Comparison of ENCODE assay signal across 10 mouse cellular contexts in the genomic region with DNA sequence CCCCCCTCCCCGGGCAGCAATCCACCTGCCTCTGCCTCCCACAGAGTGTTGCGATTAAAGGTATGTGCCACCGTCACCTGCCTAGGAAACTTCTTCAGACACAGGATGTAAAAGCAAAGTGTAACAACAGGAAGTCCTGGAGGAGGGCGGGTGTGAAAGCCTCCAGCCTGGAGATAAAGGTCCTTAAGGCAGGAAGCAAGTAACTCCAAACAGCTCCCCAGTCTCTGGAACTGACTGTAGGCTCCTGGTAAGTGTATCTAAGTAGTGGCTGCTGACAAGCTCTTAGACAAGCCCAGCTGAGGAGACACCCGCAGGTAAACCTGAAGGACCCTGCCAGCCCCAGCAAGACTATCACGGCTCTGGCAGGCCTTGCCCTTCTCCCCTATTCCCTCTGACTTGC. TPM values are rescaled to one million over a fixed set of nuclear protein-coding genes. Genes with fewer than 3 reads are reported as not detected.
A peak's percentile ranks its signal among the peaks of the same experiment; 100 is the strongest.
DNase-seq lines count a peak whose midpoint lies in the region; ATAC-seq lines count a peak whose summit lies in the region.
"Had no signal": no experiment of that assay in that cellular context is flagged by ENCODE, and none has a peak within 500 bp of the region (broad histone marks: within the 10 kb centered on the region; RNA-seq: fewer than 3 reads in every experiment).

No protein-coding gene starts in this region.

- peak; percentile 85 for DNase-seq in T-cell, adult 2 months (ENCODE audit: low spot score)
- peak; percentile 56 to 61 for DNase-seq in heart, postnatal 10 days
- no peak for DNase-seq in liver, embryonic 11.5 days (ENCODE audit: low spot score)
- DNase-seq in cerebellum, adult 11-12 months = no peak
- no peak for DNase-seq in cerebellum, postnatal 4 days (ENCODE audit: low spot score in 2 of 2)
- no peak for DNase-seq in MN1 (ENCODE audit: low spot score)
- DNase-seq: cerebellum, adult 9-11 months had no signal

- no peaks in the 10 kb centered on the region for H3K9me3 ChIP-seq in liver, embryonic 11.5 days (ENCODE audit: control insufficient read depth, low read length)
- no peaks in the 10 kb centered on the region for H3K9me3 ChIP-seq in stomach, embryonic 15.5 days
- H3K9me3 ChIP-seq in midbrain, embryonic 16.5 days (replicated peaks; ENCODE audit: control insufficient read depth, low read length, poor library complexity, severe bottlenecking) = no peaks in the 10 kb centered on the region
- H3K9me3 ChIP-seq: limb, embryonic 12.5 days had no signal

- 0 out of 2 replicates have a peak, but pooled peaks have one; percentile 10 for ATAC-seq in liver, embryonic 11.5 days (replicated peaks; ENCODE audit: low FRiP score)
- ATAC-seq in stomach, embryonic 15.5 days (ENCODE audit: insufficient read depth, low FRiP score, low read depth) = no peak
- no peak for ATAC-seq in midbrain, embryonic 16.5 days

- 15% methylated on average over 5 of the region's 6 CpGs for WGBS in liver, embryonic 11.5 days
- 16% methylated on average over 5 of the region's 6 CpGs for WGBS in stomach, embryonic 15.5 days
- WGBS in midbrain, embryonic 16.5 days = 59% methylated on average over 4 of the region's 6 CpGs

- peak overlapping the region; percentile 16; the same call in 1 of the 2 replicates for H3K4me2 ChIP-seq in liver, embryonic 11.5 days
- no peak overlapping the region for H3K4me2 ChIP-seq in stomach, embryonic 15.5 days
- H3K4me2 ChIP-seq in midbrain, embryonic 16.5 days (ENCODE audit: low read length) = no peak overlapping the region
- H3K4me2 ChIP-seq: limb, embryonic 12.5 days had no signal

- H3K4me3 ChIP-seq in liver, embryonic 11.5 days (ENCODE audit: low read depth, low read length) = no peak overlapping the region; the same call in 1 of the 2 replicates
- H3K4me3 ChIP-seq in stomach, embryonic 15.5 days (replicated peaks) = no peak overlapping the region
- no peak overlapping the region for H3K4me3 ChIP-seq in midbrain, embryonic 16.5 days (ENCODE audit: low read depth, low read length)
- H3K4me3 ChIP-seq: limb, embryonic 12.5 days had no signal

- peak overlapping the region; percentile 43; the same call in 1 of the 2 replicates for H3K27ac ChIP-seq in liver, embryonic 11.5 days (ENCODE audit: low read depth, low read length)
- peak overlapping the region; percentile 23; the same call in 1 of the 2 replicates for H3K27ac ChIP-seq in stomach, embryonic 15.5 days
- H3K27ac ChIP-seq in midbrain, embryonic 16.5 days (ENCODE audit: low read length) = no peak overlapping the region
- H3K27ac ChIP-seq: limb, embryonic 12.5 days had no signal

- H3K36me3 ChIP-seq in liver, embryonic 11.5 days (ENCODE audit: control insufficient read depth, insufficient read depth, low read length) = no peaks in the 10 kb centered on the region
- no peaks in the 10 kb centered on the region for H3K36me3 ChIP-seq in stomach, embryonic 15.5 days
- no peaks in the 10 kb centered on the region for H3K36me3 ChIP-seq in midbrain, embryonic 16.5 days (ENCODE audit: control insufficient read depth, insufficient read depth, low read length)
- H3K36me3 ChIP-seq: limb, embryonic 12.5 days had no signal

- H3K27me3 ChIP-seq in liver, embryonic 11.5 days (replicated peaks; ENCODE audit: control insufficient read depth, insufficient read depth, low read length) = no peaks in the 10 kb centered on the region
- no peaks in the 10 kb centered on the region for H3K27me3 ChIP-seq in stomach, embryonic 15.5 days (replicated peaks)
- no peaks in the 10 kb centered on the region for H3K27me3 ChIP-seq in midbrain, embryonic 16.5 days (ENCODE audit: control insufficient read depth, insufficient read depth, low read depth, low read length)
- H3K27me3 ChIP-seq: limb, embryonic 12.5 days had no signal

- no peaks in the 10 kb centered on the region for H3K4me1 ChIP-seq in liver, embryonic 11.5 days (replicated peaks; ENCODE audit: control insufficient read depth, insufficient read depth, low read length)
- peaks cover 4% of the 10 kb centered on the region; the same call in 1 of the 2 replicates for H3K4me1 ChIP-seq in stomach, embryonic 15.5 days
- no peaks in the 10 kb centered on the region for H3K4me1 ChIP-seq in midbrain, embryonic 16.5 days (ENCODE audit: control insufficient read depth, insufficient read depth, low read length)
- H3K4me1 ChIP-seq: limb, embryonic 12.5 days had no signal

- intact Hi-C loops in heart, postnatal 10 days (cut with DNase I) = loop anchor here (2.0 kb wide), 1 partner anchor 19 kb away; a partner anchor contains a TSS

- H3K9ac ChIP-seq in liver, embryonic 11.5 days (ENCODE audit: low read depth, low read length) = no peak overlapping the region
- H3K9ac ChIP-seq in stomach, embryonic 15.5 days = no peak overlapping the region
- H3K9ac ChIP-seq in midbrain, embryonic 16.5 days (ENCODE audit: low read depth, low read length) = no peak overlapping the region
- H3K9ac ChIP-seq: limb, embryonic 12.5 days had no signal

RNA-seq across cellular contexts. Expression of a gene that starts 10.3 kb away (rescaled TPM):
- total RNA-seq in heart, postnatal 10 days (2021) = 1 to 10 TPM; 1.4 to 3.6 TPM
- 0.59 and 0.73 TPM in 2 replicates for polyA plus RNA-seq in liver, embryonic 11.5 days (2014; fragmentation: Nextera tagmentation; extraction: Ambion mirVana)
- 2.7 and 3.1 TPM in 2 replicates for polyA plus RNA-seq in stomach, embryonic 15.5 days (2015; fragmentation: Nextera tagmentation; extraction: Ambion mirVana)
- not detected in 2 replicates for polyA plus RNA-seq in midbrain, embryonic 16.5 days (2015; fragmentation: Nextera tagmentation; extraction: Ambion mirVana)

RNA-seq across cellular contexts. Expression of a gene that starts 19.3 kb away (rescaled TPM):
- total RNA-seq in heart, postnatal 10 days (2021) = 10 to 100 TPM; 21.2 to 23.1 TPM
- 5.1 and 6.1 TPM in 2 replicates for polyA plus RNA-seq in liver, embryonic 11.5 days (2014; fragmentation: Nextera tagmentation; extraction: Ambion mirVana)
- polyA plus RNA-seq in stomach, embryonic 15.5 days (2015; fragmentation: Nextera tagmentation; extraction: Ambion mirVana) = 12.8 and 13.9 TPM in 2 replicates
- 9.3 and 11.5 TPM in 2 replicates for polyA plus RNA-seq in midbrain, embryonic 16.5 days (2015; fragmentation: Nextera tagmentation; extraction: Ambion mirVana)

RNA-seq across cellular contexts. Expression of a gene that starts 25.0 kb away (rescaled TPM):
- not detected for total RNA-seq in heart, postnatal 10 days (2021)
- polyA plus RNA-seq in liver, embryonic 11.5 days (2014; fragmentation: Nextera tagmentation; extraction: Ambion mirVana) = not detected in 2 replicates
- 0.14 and 0.15 TPM in 2 replicates for polyA plus RNA-seq in stomach, embryonic 15.5 days (2015; fragmentation: Nextera tagmentation; extraction: Ambion mirVana)
- not detected in 2 replicates for polyA plus RNA-seq in midbrain, embryonic 16.5 days (2015; fragmentation: Nextera tagmentation; extraction: Ambion mirVana)
- polyA plus RNA-seq: limb, embryonic 12.5 days had no signal

RNA-seq across cellular contexts. Expression of a gene that starts 51.0 kb away (rescaled TPM):
- total RNA-seq in heart, postnatal 10 days (2021) = not detected
- polyA plus RNA-seq in liver, embryonic 11.5 days (2014; fragmentation: Nextera tagmentation; extraction: Ambion mirVana) = not detected in 2 replicates
- polyA plus RNA-seq in stomach, embryonic 15.5 days (2015; fragmentation: Nextera tagmentation; extraction: Ambion mirVana) = not detected in 2 replicates
- polyA plus RNA-seq in midbrain, embryonic 16.5 days (2015; fragmentation: Nextera tagmentation; extraction: Ambion mirVana) = not detected in 2 replicates
- polyA plus RNA-seq: limb, embryonic 12.5 days had no signal

RNA-seq across cellular contexts. Expression of a gene that starts 52.5 kb away (rescaled TPM):
- total RNA-seq in heart, postnatal 10 days (2021) = not detected
- not detected in 2 replicates for polyA plus RNA-seq in liver, embryonic 11.5 days (2014; fragmentation: Nextera tagmentation; extraction: Ambion mirVana)
- 0.64 and 1.1 TPM in 2 replicates for polyA plus RNA-seq in stomach, embryonic 15.5 days (2015; fragmentation: Nextera tagmentation; extraction: Ambion mirVana)
- not detected in 2 replicates for polyA plus RNA-seq in midbrain, embryonic 16.5 days (2015; fragmentation: Nextera tagmentation; extraction: Ambion mirVana)
- polyA plus RNA-seq: limb, embryonic 12.5 days had no signal

Comparison
In these comparisons a context has a peak if more than half of its experiments do, and no peak if none do; other contexts are left out.
1. DNase-seq: peak in T-cell, adult 2 months (single experiment) and heart, postnatal 10 days (2 of 2); none in liver, embryonic 11.5 days (single experiment), cerebellum, adult 11-12 months (single experiment), cerebellum, postnatal 4 days (0 of 2) and MN1 (single experiment).